11 mouse cellular contexts compared by ENCODE assay signal in genomic region chr12:21160327-21160828, GRCm38 (mm10).
DNase-seq lines count a peak whose midpoint lies in the region; ATAC-seq and TF ChIP-seq lines count a peak whose summit lies in the region.
"Had no signal": no experiment of that assay in that cellular context is flagged by ENCODE, and none has a peak within 500 bp of the region (broad histone marks: within the 10 kb centered on the region; RNA-seq: fewer than 3 reads in every experiment).

No protein-coding gene starts in this region.

- ATAC-seq in kidney, postnatal 0 days (replicated peaks; ENCODE audit: low FRiP score, low read depth) = no peak

- peak; percentile 53 to 66 for DNase-seq in heart, adult 18-20 months
- DNase-seq in heart, postnatal 14 days = no peak
- DNase-seq in 3T3-L1 (ENCODE audit: low read depth, low spot score) = peak; percentile 49
- peak; percentile 56 to 66 for DNase-seq in cerebellum, adult 18-20 months
- DNase-seq in kidney, postnatal 0 days (ENCODE audit: low spot score) = peak; percentile 54
- DNase-seq in T-cell, adult 2 months (ENCODE audit: low spot score) = no peak
- DNase-seq in thymus, postnatal 0 days (ENCODE audit: low spot score) = no peak
- DNase-seq in spleen, postnatal 10 days (ENCODE audit: low spot score in 2 of 2) = no peak
- DNase-seq: thymus, postnatal 14 days had no signal

- H3K4me3 ChIP-seq in kidney, postnatal 0 days (replicated peaks; ENCODE audit: low read depth, low read length) = no peak overlapping the region
- H3K4me3 ChIP-seq: embryonic facial prominence, embryonic 12.5 days had no signal

- H3K4me2 ChIP-seq in kidney, postnatal 0 days (ENCODE audit: low read length) = peak overlapping the region; percentile 14; the same call in 1 of the 2 replicates
- H3K4me2 ChIP-seq: embryonic facial prominence, embryonic 12.5 days had no signal

- H3K9me3 ChIP-seq in kidney, postnatal 0 days (replicated peaks; ENCODE audit: low read length) = no peaks in the 10 kb centered on the region
- H3K9me3 ChIP-seq: embryonic facial prominence, embryonic 12.5 days had no signal

- TF ChIP-seq CTCF in kidney, postnatal 0 days (IDR thresholded peaks at IDR 0.05; ENCODE audit: low read depth) = no peak

- H3K27ac ChIP-seq in kidney, postnatal 0 days = 0 out of 2 replicates have a peak overlapping the region, but pooled peaks have one; percentile 65
- H3K27ac ChIP-seq: embryonic facial prominence, embryonic 12.5 days had no signal

- H3K36me3 ChIP-seq in kidney, postnatal 0 days (ENCODE audit: insufficient read depth, low read length) = no peaks in the 10 kb centered on the region
- H3K36me3 ChIP-seq: G1E had no signal

- 41% methylated on average over 8 of the region's 8 CpGs for whole genome bisulfite sequencing in kidney, postnatal 0 days

- H3K4me1 ChIP-seq in kidney, postnatal 0 days (replicated peaks; ENCODE audit: insufficient read depth, low read length) = peaks cover 29% of the 10 kb centered on the region

- H3K9ac ChIP-seq in kidney, postnatal 0 days (ENCODE audit: low read depth, low read length) = no peak overlapping the region
- H3K9ac ChIP-seq: embryonic facial prominence, embryonic 12.5 days had no signal

- no peaks in the 10 kb centered on the region for H3K27me3 ChIP-seq in kidney, postnatal 0 days (ENCODE audit: insufficient read depth, low read length)
- H3K27me3 ChIP-seq: embryonic facial prominence, embryonic 12.5 days had no signal

- intact Hi-C loops in heart, postnatal 14 days (cut with DNase I) = no loop called here

Comparison
In these comparisons a context has a peak if more than half of its experiments do, and no peak if none do; other contexts are left out.
1. DNase-seq: peak in heart, adult 18-20 months (2 of 2), 3T3-L1 (single experiment), cerebellum, adult 18-20 months (2 of 2) and kidney, postnatal 0 days (single experiment); none in heart, postnatal 14 days (0 of 2), T-cell, adult 2 months (single experiment), thymus, postnatal 0 days (single experiment) and spleen, postnatal 10 days (0 of 2).